Mouse (Mus musculus) lung, postnatal 0 days (tissue): Measurements from ENCODE around the gene Gm49721.
"Not testable (repeated sequence)": the region's sequence is repeated elsewhere in the genome, so short reads cannot be mapped to it uniquely, and the experiment has no call there.

Source experiments
- CTCF ChIP-seq: IDR thresholded peaks from 2 replicates; pipeline ENCODE4 v1.5.1; 2016; ENCODE audit warnings: antibody characterized with exemption, mild to moderate bottlenecking
- EP300 ChIP-seq: IDR thresholded peaks from 2 replicates; pipeline ENCODE4 v1.6.1; 2016; ENCODE audit warnings: antibody characterized with exemption, mild to moderate bottlenecking, control low read depth

- not testable (repeated sequence) for TF ChIP-seq CTCF, EP300
Measured at GRCm38 (mm10) chr17:7008885-7009284, 30.2 kb downstream of the Gm49721 start.
